Mouse (Mus musculus): ENCODE results near the gene Usp16. TPM values are rescaled to one million over a fixed set of nuclear protein-coding genes. Genes with fewer than 3 reads are reported as not detected.

Usp16 gene
- polyA plus RNA-seq, 1 experiment from 2014 or later: 46.4 TPM

- no peak overlapping the region for H3K27ac ChIP-seq (replicated peaks; ENCODE audit: low read depth, low read length)
- ATAC-seq (ENCODE audit: insufficient number of reproducible peaks, low FRiP score, low TSS enrichment, low read depth): no peak
- H3K4me3 ChIP-seq (ENCODE audit: low read depth, low read length): no peak overlapping the region
- H3K9me3 ChIP-seq (ENCODE audit: control insufficient read depth, low read length): no peaks in the 10 kb centered on the region
- no peaks in the 10 kb centered on the region for H3K27me3 ChIP-seq (ENCODE audit: control insufficient read depth, insufficient read depth, low read length)
- H3K9ac ChIP-seq (ENCODE audit: low read length): no peak overlapping the region
- no peaks in the 10 kb centered on the region for H3K36me3 ChIP-seq (ENCODE audit: control insufficient read depth, insufficient read depth, low read length)
- H3K4me2 ChIP-seq (ENCODE audit: low read depth, severe bottlenecking): no peak overlapping the region
- WGBS: 89% methylated on average over 5 of the region's 5 CpGs
- H3K4me1 ChIP-seq (ENCODE audit: control insufficient read depth, insufficient read depth, low read length): no peaks in the 10 kb centered on the region
- no peak for DNase-seq (ENCODE audit: low spot score)
These were observed 69.7 kb downstream of the Usp16 start for GRCm38 (mm10) chr16:87524228-87524627.

- WGBS: 54% methylated on average over 8 of the region's 8 CpGs
- Histone ChIP-seq H3K27ac (replicated peaks; ENCODE audit: low read depth, low read length) (no peak overlapping the region), H3K27me3 (ENCODE audit: control insufficient read depth, insufficient read depth, low read length) (no peaks in the 10 kb centered on the region), H3K9ac (ENCODE audit: low read length) (no peak overlapping the region), H3K4me2 (ENCODE audit: low read depth, severe bottlenecking) (no peak overlapping the region), H3K36me3 (ENCODE audit: control insufficient read depth, insufficient read depth, low read length) (no peaks in the 10 kb centered on the region), H3K4me3 (ENCODE audit: low read depth, low read length) (no peak overlapping the region), H3K4me1 (ENCODE audit: control insufficient read depth, insufficient read depth, low read length) (no peaks in the 10 kb centered on the region), H3K9me3 (ENCODE audit: control insufficient read depth, low read length) (no peaks in the 10 kb centered on the region)
- ATAC-seq (ENCODE audit: insufficient number of reproducible peaks, low FRiP score, low TSS enrichment, low read depth) (no peak), DNase-seq (ENCODE audit: low spot score) (no peak)
These were observed 73.2 kb downstream of the Usp16 start for GRCm38 (mm10) chr16:87527553-87528249.

DNA sequence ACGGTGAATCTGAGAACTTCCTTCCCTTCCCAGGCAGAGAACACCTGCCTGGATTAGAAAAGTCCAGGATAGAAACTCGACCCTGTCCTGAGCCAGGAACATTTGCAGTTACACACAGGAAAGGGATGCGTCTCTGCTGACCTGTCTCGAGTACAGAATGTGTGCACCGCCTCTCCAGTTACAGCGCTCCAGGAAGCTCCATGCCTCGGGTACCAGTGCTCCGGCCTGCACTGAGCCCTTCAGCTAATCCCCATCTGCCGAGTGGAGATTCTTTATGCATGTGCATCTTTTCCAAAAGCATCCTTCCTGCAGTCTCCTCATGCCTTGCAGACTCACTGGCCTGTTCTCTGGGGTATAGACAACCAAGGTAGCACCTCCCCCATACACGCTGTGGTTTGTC is 74.3 kb downstream of the Usp16 start:
- Histone ChIP-seq H3K36me3 (ENCODE audit: control insufficient read depth, insufficient read depth, low read length) (no peaks in the 10 kb centered on the region), H3K27ac (replicated peaks; ENCODE audit: low read depth, low read length) (no peak overlapping the region), H3K4me1 (ENCODE audit: control insufficient read depth, insufficient read depth, low read length) (no peaks in the 10 kb centered on the region), H3K9me3 (ENCODE audit: control insufficient read depth, low read length) (no peaks in the 10 kb centered on the region), H3K4me2 (ENCODE audit: low read depth, severe bottlenecking) (no peak overlapping the region), H3K4me3 (ENCODE audit: low read depth, low read length) (no peak overlapping the region), H3K9ac (ENCODE audit: low read length) (no peak overlapping the region), H3K27me3 (ENCODE audit: control insufficient read depth, insufficient read depth, low read length) (no peaks in the 10 kb centered on the region)
- ATAC-seq (ENCODE audit: insufficient number of reproducible peaks, low FRiP score, low TSS enrichment, low read depth): no peak
- WGBS: 72% methylated on average over 10 of the region's 10 CpGs
- DNase-seq (ENCODE audit: low spot score): no peak

Other genes with a start within 250 kb of the Usp16 start
- gene N6amt1, start 100.5 kb upstream of the Usp16 start, polyA plus RNA-seq (2014; fragmentation: Nextera tagmentation; extraction: Ambion mirVana): 20.6 and 24.6 TPM in 2 replicates
- gene Ltn1, start 22.1 kb upstream of the Usp16 start, polyA plus RNA-seq (2014; fragmentation: Nextera tagmentation; extraction: Ambion mirVana): 31.8 and 34.8 TPM in 2 replicates
- gene Rwdd2b, start 14.1 kb upstream of the Usp16 start, polyA plus RNA-seq (2014; fragmentation: Nextera tagmentation; extraction: Ambion mirVana): 9.3 and 9.4 TPM in 2 replicates
- 673 and 691 TPM in 2 replicates for gene Cct8, start 41.2 kb downstream of the Usp16 start, polyA plus RNA-seq (2014; fragmentation: Nextera tagmentation; extraction: Ambion mirVana)
- not detected in 2 replicates for gene Map3k7cl, start 98.6 kb downstream of the Usp16 start, polyA plus RNA-seq (2014; fragmentation: Nextera tagmentation; extraction: Ambion mirVana)
- 15.9 and 18.4 TPM in 2 replicates for gene Bach1, start 244.2 kb downstream of the Usp16 start, polyA plus RNA-seq (2014; fragmentation: Nextera tagmentation; extraction: Ambion mirVana)

Measured in limb, embryonic 11.5 days (tissue).